Mouse (Mus musculus) forebrain, embryonic 16.5 days (tissue): ENCODE results near the gene Mterf4. TPM values are rescaled to one million over a fixed set of nuclear protein-coding genes. Genes with fewer than 3 reads are reported as not detected.

Experiments
- ATAC-seq: fragments of 200-750 bp; cut with Nextera tagmentation; 2 replicates; pipeline ENCODE4 v1.8.0; 2017; ENCODE audit warnings: mild to moderate bottlenecking, moderate library complexity
- H3K27ac ChIP-seq: fragments of 300-500 bp; sonication (generic); 2 replicates; pipeline ENCODE4 v1.5.1; 2014; ENCODE audit warnings: low read length, control low read depth
- H3K27me3 ChIP-seq: fragments of 300-500 bp; sonication (generic); replicated peaks from 2 replicates; pipeline ENCODE4 v1.6.1; 2014; ENCODE audit warnings: low read length; ENCODE audit not compliant: control insufficient read depth, insufficient read depth
- H3K36me3 ChIP-seq: fragments of 300-500 bp; sonication (generic); 2 replicates; pipeline ENCODE4 v1.6.1; 2014; ENCODE audit not compliant: control insufficient read depth, insufficient read depth
- H3K4me1 ChIP-seq: fragments of 300-500 bp; sonication (generic); replicated peaks from 2 replicates; pipeline ENCODE4 v1.6.1; 2014; ENCODE audit warnings: low read length; ENCODE audit not compliant: control insufficient read depth, insufficient read depth
- H3K4me2 ChIP-seq: fragments of 300-500 bp; sonication (generic); 2 replicates; pipeline ENCODE4 v1.6.1; 2014; ENCODE audit warnings: mild to moderate bottlenecking, low read length, control low read depth
- H3K4me3 ChIP-seq: fragments of 300-500 bp; sonication (generic); replicated peaks from 2 replicates; pipeline ENCODE4 v1.5.1; 2014; ENCODE audit warnings: mild to moderate bottlenecking, low read length, control low read depth
- H3K9ac ChIP-seq: fragments of 300-500 bp; sonication (generic); replicated peaks from 2 replicates; pipeline ENCODE4 v1.6.1; 2014; ENCODE audit warnings: low read depth, low read length, control low read depth
- H3K9me3 ChIP-seq: fragments of 300-500 bp; sonication (generic); 2 replicates; pipeline ENCODE4 v1.6.1; 2016; ENCODE audit warnings: low read length; ENCODE audit not compliant: control insufficient read depth
- WGBS: fragments of 180-500 bp; shearing (Covaris S2); extraction: QIAGEN DNeasy Blood & Tissue Kit; methylation state at CpG from one replicate; pipeline ENCODE4 v1.1.7; 2014; 5-methylcytosine and 5-hydroxymethylcytosine counted together
- microRNA-seq: library from miRNA; unstranded; fragments of <30 nt; microRNA quantifications from one replicate; pipeline ENCODE4, GENCODE M21; 2017
- polyA plus RNA-seq: library from polyadenylated mRNA; unstranded; fragments of >200 nt; fragmentation: Nextera tagmentation; extraction: Ambion mirVana; gene quantifications from 2 replicates; pipeline ENCODE4 v1.2.1, GENCODE M21; 2015

Mterf4 gene
- polyA plus RNA-seq, 1 experiment from 2014 or later, result 38.4 TPM

DNA sequence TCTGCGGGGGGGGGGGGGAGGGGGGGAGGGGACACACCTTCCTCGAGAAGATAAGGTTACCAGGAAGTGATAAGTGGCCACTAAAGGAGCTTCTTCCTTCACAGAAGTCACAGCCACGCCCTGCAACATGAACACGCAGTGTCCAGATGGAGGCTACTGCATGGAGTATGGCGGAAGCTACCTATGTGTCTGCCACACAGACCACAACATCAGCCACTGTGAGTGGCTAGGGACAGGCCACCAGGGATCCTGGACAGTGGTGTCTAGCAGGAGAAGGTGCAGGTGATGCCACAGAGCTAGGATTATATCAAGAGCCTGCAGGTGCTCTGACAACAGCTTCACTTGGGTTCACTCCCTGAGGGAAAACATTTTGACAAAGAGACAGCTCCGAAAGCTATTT, 34.0 kb downstream of the Mterf4 start:
- 85% methylated on average over 5 of the region's 6 CpGs for WGBS
- Histone ChIP-seq H3K4me1 (no peaks in the 10 kb centered on the region), H3K36me3 (no peaks in the 10 kb centered on the region), H3K9ac (no peak overlapping the region), H3K27me3 (no peaks in the 10 kb centered on the region), H3K4me3 (no peak overlapping the region), H3K9me3 (no peaks in the 10 kb centered on the region), H3K4me2 (no peak overlapping the region), H3K27ac (no peak overlapping the region)
- ATAC-seq, result no peak

DNA sequence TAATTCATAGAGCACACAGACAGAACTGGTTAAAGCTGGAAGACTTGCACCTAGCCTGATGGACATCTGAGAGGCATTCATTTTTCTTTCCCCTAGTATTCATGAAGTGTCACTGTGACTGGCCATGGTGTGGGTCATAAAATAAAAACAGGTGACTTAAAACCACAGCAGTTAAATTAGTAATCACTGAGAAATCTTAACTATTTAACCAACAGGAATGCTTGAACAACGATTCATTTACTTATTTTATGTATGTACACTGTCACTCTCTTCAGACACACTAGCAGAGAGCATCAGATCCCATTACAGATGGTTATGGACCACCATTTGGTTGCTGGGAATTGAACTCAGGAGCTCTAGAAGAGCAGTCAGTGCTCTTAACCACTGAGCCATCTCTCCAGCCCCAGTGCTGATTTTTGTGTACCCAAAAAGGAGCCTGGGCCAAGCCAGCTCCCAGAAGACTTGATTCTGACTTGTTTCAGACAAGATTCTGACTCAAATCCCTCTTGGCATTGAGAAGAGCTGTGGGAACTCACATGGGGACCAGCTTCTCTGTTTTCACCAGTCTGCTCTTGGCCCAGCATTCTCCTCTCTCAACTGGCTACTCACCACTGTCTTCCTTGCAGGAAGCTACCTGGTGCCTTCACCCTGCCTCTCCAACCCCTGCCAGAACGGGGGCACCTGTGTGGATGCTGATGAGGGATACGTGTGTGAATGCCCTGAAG, 35.0 kb downstream of the Mterf4 start:
- ATAC-seq, result no peak
- H3K4me3 ChIP-seq, result no peak overlapping the region
- WGBS, result 66% methylated on average over 3 of the region's 3 CpGs
- no peak overlapping the region for H3K27ac ChIP-seq
- H3K27me3 ChIP-seq, result no peaks in the 10 kb centered on the region
- H3K9ac ChIP-seq, result no peak overlapping the region
- no peak overlapping the region for H3K4me2 ChIP-seq
- no peaks in the 10 kb centered on the region for H3K36me3 ChIP-seq
- no peaks in the 10 kb centered on the region for H3K9me3 ChIP-seq
- no peaks in the 10 kb centered on the region for H3K4me1 ChIP-seq

DNA sequence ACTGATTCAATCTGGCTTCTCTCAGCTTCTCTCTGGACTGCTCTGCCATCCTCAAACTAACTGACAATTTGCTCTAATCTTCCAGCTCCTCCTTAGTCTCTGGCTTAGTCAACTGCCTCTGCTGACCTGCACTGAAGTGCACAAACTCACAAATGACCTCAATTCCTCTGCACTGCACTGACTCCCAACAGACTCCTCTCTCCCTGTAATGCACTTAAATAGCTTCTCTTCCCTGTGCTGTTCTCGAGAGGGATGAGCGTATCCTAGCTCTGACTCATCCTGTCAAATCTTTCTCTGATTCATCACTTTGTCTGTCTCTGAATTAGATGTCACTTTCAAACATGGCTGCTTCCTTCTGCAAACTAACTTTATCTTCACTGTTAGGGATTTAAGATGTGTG, 37.5 kb downstream of the Mterf4 start:
- Histone ChIP-seq H3K4me3 (no peak overlapping the region), H3K9ac (no peak overlapping the region), H3K36me3 (no peaks in the 10 kb centered on the region), H3K4me1 (no peaks in the 10 kb centered on the region), H3K27ac (no peak overlapping the region), H3K4me2 (no peak overlapping the region), H3K9me3 (no peaks in the 10 kb centered on the region), H3K27me3 (no peaks in the 10 kb centered on the region)
- ATAC-seq, result no peak
- WGBS, result 75% methylated on average over 2 of the region's 2 CpGs

DNA sequence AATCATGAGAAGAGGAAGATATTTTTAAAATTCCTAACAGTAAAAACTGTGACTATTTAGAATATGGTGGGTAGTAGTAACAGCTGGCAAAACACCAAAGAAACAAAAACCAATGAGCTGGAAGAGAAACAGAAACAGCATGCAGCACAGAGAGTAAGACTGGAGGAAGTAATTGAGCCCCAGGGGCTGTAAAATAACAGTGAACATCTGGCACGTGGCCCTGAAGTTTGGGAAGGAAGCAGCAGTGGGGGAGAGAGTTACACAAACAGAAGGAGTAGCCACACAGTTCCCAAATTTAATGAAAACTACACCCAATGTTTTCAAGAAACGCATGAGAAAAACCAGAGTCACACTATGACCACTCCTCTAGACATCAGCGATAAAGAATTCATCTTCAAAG, 38.5 kb downstream of the Mterf4 start:
- ATAC-seq, result no peak

DNA sequence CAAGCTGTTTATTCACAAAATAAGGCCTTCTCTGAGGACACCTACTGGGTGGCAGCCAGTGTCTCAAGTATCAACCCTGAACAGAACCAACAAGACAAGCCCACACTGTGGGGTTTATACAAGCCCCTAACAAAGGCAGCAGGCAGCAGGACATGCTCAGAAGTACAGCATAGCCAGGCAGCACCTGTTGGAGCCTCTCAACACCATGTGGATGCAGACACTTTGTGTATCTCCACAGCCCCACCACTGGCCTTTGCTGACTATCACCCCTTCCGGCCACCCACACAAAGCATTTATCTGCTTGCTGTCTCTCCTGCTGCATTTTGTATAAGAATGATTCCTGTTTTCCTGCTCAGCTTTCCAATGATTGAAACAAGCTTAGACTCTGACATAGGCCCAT, 48.2 kb downstream of the Mterf4 start:
- Histone ChIP-seq H3K4me2 (no peak overlapping the region), H3K27me3 (no peaks in the 10 kb centered on the region), H3K27ac (no peak overlapping the region), H3K4me1 (no peaks in the 10 kb centered on the region), H3K36me3 (no peaks in the 10 kb centered on the region), H3K9ac (no peak overlapping the region), H3K4me3 (no peak overlapping the region), H3K9me3 (no peaks in the 10 kb centered on the region)
- WGBS, result 87% methylated on average over 1 of the region's 1 CpGs
- ATAC-seq, result no peak

More for the DNA sequence above, 38.5 kb downstream of the Mterf4 start:
- Histone ChIP-seq H3K9ac (no peak overlapping the region), H3K27me3 (no peaks in the 10 kb centered on the region), H3K4me3 (no peak overlapping the region), H3K27ac (no peak overlapping the region), H3K36me3 (no peaks in the 10 kb centered on the region), H3K9me3 (no peaks in the 10 kb centered on the region), H3K4me2 (no peak overlapping the region), H3K4me1 (no peaks in the 10 kb centered on the region)
- 56% methylated on average over 3 of the region's 3 CpGs for WGBS

DNA sequence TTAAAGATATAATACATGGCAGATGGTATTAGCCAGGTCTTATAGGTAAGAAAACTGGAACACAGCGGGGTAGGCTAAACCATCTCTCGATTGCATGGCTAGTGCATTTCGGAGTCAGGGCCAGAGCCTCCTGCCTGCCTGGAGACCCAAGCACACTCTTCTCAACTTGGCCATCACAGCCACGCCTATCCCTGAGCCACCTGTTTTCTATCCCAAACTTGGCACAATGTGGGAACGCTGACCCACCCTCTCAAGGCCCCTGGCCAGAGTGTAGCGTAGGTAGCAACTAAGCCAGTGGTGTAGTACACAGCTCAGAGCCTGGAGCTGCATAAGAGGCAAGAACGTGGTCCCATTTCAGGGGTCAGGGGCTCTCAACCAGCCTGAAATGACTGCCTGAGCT, 50.0 kb downstream of the Mterf4 start:
- no peaks in the 10 kb centered on the region for H3K9me3 ChIP-seq
- no peak overlapping the region for H3K4me3 ChIP-seq
- no peaks in the 10 kb centered on the region for H3K27me3 ChIP-seq
- H3K36me3 ChIP-seq, result no peaks in the 10 kb centered on the region
- no peak overlapping the region for H3K9ac ChIP-seq
- no peak overlapping the region for H3K4me2 ChIP-seq
- WGBS, result 91% methylated on average over 7 of the region's 7 CpGs
- ATAC-seq, result no peak
- no peaks in the 10 kb centered on the region for H3K4me1 ChIP-seq
- no peak overlapping the region for H3K27ac ChIP-seq

DNA sequence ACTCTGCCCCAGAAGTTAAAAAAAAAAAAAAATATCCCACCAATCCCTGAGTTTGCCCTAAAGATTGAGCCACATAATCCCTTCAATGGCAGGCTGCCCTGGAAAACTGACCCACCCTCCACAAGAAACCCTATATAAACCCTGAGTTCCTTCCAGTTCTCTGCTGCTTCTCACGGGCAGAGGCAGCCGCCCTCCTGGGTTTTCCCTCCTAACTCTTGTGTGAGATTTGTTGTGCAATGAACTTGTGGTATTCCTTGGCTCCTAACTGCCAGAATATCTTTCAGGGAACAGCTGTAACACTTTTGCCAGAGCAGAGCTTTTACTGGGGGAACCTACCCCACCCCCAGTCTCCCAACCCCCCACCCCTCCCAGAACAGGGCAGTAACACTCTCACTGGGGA, 53.1 kb downstream of the Mterf4 start:
- Histone ChIP-seq H3K4me2 (no peak overlapping the region), H3K9ac (no peak overlapping the region), H3K4me1 (no peaks in the 10 kb centered on the region), H3K4me3 (no peak overlapping the region), H3K27me3 (no peaks in the 10 kb centered on the region), H3K9me3 (no peaks in the 10 kb centered on the region), H3K36me3 (no peaks in the 10 kb centered on the region), H3K27ac (no peak overlapping the region)
- WGBS, result 50% methylated on average over 2 of the region's 2 CpGs
- ATAC-seq, result no peak

Small RNA genes within 50 kb of the gene (microRNA-seq; reads per million reads assigned to microRNA genes)
- not detected for gene Mir6345
- gene Mir6901, result not detected
- 0.62 reads per million for gene Mir6902

Other genes starting within 250 kb of the Mterf4 start
- 322 and 396 TPM in 2 replicates for gene Kif1a, start 204.0 kb downstream of the Mterf4 start, polyA plus RNA-seq
- not detected in 2 replicates for gene Agxt, start 170.7 kb downstream of the Mterf4 start, polyA plus RNA-seq
- gene 2310007B03Rik, start 145.0 kb downstream of the Mterf4 start, polyA plus RNA-seq, result 0.17 and 0.19 TPM in 2 replicates
- 0.30 and 0.31 TPM in 2 replicates for gene Crocc2, start 137.2 kb downstream of the Mterf4 start, polyA plus RNA-seq
- 4.2 and 5.5 TPM in 2 replicates for gene Sned1, start 70.1 kb downstream of the Mterf4 start, polyA plus RNA-seq
- 61.1 and 62.7 TPM in 2 replicates for gene Ppp1r7, start 36.9 kb upstream of the Mterf4 start, polyA plus RNA-seq
- 9.3 and 9.5 TPM in 2 replicates for gene Pask, start 37.6 kb upstream of the Mterf4 start, polyA plus RNA-seq
- gene Ano7, start 68.0 kb upstream of the Mterf4 start, polyA plus RNA-seq, result 0.39 TPM in 1 of 2 replicates, not detected in the other
- gene Hdlbp, start 172.9 kb upstream of the Mterf4 start, polyA plus RNA-seq, result 61.6 and 62.8 TPM in 2 replicates
- gene Farp2, start 206.2 kb upstream of the Mterf4 start, polyA plus RNA-seq, result 3.9 TPM in 2 replicates